Comparison of ENCODE assay signal across 8 mouse cellular contexts in genomic region chr12:99467884-99468311, GRCm38 (mm10).
DNase-seq lines count a peak whose midpoint lies in the region; ATAC-seq and TF ChIP-seq lines count a peak whose summit lies in the region.

No protein-coding gene starts in this region.

- no peaks in the 10 kb centered on the region for H3K9me3 ChIP-seq in limb, embryonic 13.5 days
- H3K9me3 ChIP-seq in midbrain, embryonic 13.5 days = no peaks in the 10 kb centered on the region

- no peak overlapping the region for H3K4me3 ChIP-seq in limb, embryonic 13.5 days
- no peak overlapping the region for H3K4me3 ChIP-seq in midbrain, embryonic 13.5 days (replicated peaks)
- H3K4me3 ChIP-seq in thymus, adult 2 months (ENCODE audit: control insufficient read depth, insufficient read depth, low read length) = no peak overlapping the region

- no peak overlapping the region for H3K9ac ChIP-seq in limb, embryonic 13.5 days
- no peak overlapping the region for H3K9ac ChIP-seq in midbrain, embryonic 13.5 days (replicated peaks)

- WGBS in limb, embryonic 13.5 days = 60% methylated on average over 15 of the region's 15 CpGs
- WGBS in midbrain, embryonic 13.5 days = 38% methylated on average over 15 of the region's 15 CpGs
- 6% methylated on average over 15 of the region's 15 CpGs for WGBS in thymus, adult 2 months

- H3K4me2 ChIP-seq in limb, embryonic 13.5 days (replicated peaks) = no peak overlapping the region
- H3K4me2 ChIP-seq in midbrain, embryonic 13.5 days (replicated peaks) = no peak overlapping the region

- TF ChIP-seq CTCF in thymus, adult 2 months (IDR thresholded peaks at IDR 0.05; ENCODE audit: borderline replicate concordance, control insufficient read depth, extremely low read depth, insufficient read depth, low read length, poor library complexity) = no peak

- H3K27me3 ChIP-seq in limb, embryonic 13.5 days = no peaks in the 10 kb centered on the region
- H3K27me3 ChIP-seq in midbrain, embryonic 13.5 days = no peaks in the 10 kb centered on the region
- no peaks in the 10 kb centered on the region for H3K27me3 ChIP-seq in thymus, adult 2 months (ENCODE audit: control insufficient read depth, insufficient read depth, low read length)

- ATAC-seq in granulocyte monocyte progenitor cell, adult 5-6 weeks (replicated peaks; ENCODE audit: poor library complexity, severe bottlenecking) = peak; percentile 80
- ATAC-seq in limb, embryonic 13.5 days (ENCODE audit: low FRiP score, low read depth) = no peak
- ATAC-seq in midbrain, embryonic 13.5 days = peak; percentile 82

- H3K4me1 ChIP-seq in limb, embryonic 13.5 days = peaks cover 21% of the 10 kb centered on the region
- H3K4me1 ChIP-seq in midbrain, embryonic 13.5 days (replicated peaks) = peaks cover 45% of the 10 kb centered on the region
- peaks cover 17% of the 10 kb centered on the region for H3K4me1 ChIP-seq in thymus, adult 2 months (replicated peaks; ENCODE audit: control insufficient read depth, insufficient read depth, low read length)

- H3K36me3 ChIP-seq in limb, embryonic 13.5 days = no peaks in the 10 kb centered on the region
- H3K36me3 ChIP-seq in midbrain, embryonic 13.5 days = no peaks in the 10 kb centered on the region
- no peaks in the 10 kb centered on the region for H3K36me3 ChIP-seq in thymus, adult 2 months (ENCODE audit: control insufficient read depth, insufficient read depth, low read length)

- H3K27ac ChIP-seq in limb, embryonic 13.5 days = 0 out of 2 replicates have a peak overlapping the region, but pooled peaks have one; percentile 28
- peak overlapping the region; percentile 58; the same call in 1 of the 2 replicates for H3K27ac ChIP-seq in midbrain, embryonic 13.5 days
- no peak overlapping the region for H3K27ac ChIP-seq in thymus, adult 2 months (ENCODE audit: control insufficient read depth, insufficient read depth, low read length)

- no peak for TF ChIP-seq POLR2A in thymus, adult 2 months (IDR thresholded peaks at IDR 0.05; ENCODE audit: control insufficient read depth, extremely low read depth, insufficient read depth, low read length, poor library complexity)

- peak; percentile 17 for DNase-seq in spleen, adult 12 weeks (ENCODE audit: low spot score)
- no peak for DNase-seq in spleen, postnatal 14 days (ENCODE audit: low spot score in 2 of 2)
- peak; percentile 55 to 59 for DNase-seq in cerebellum, postnatal 25 days
- peak; percentile 12 for DNase-seq in thymus, adult 2 months
- DNase-seq in urinary bladder, postnatal 10 days (ENCODE audit: low spot score) = no peak

Comparison
In these comparisons a context has a peak if more than half of its experiments do, and no peak if none do; other contexts are left out.
1. DNase-seq: peak in spleen, adult 12 weeks (single experiment), cerebellum, postnatal 25 days (2 of 2) and thymus, adult 2 months (single experiment); none in spleen, postnatal 14 days (0 of 2) and urinary bladder, postnatal 10 days (single experiment).